Mouse (Mus musculus) liver, embryonic 14.5 days (tissue): ENCODE measurements at regions not wholly inside any gene's neighbourhood (a gene's known extent, or its start where the extent isn't known, plus 50 kb on each side); places are given as distances from the start of the nearest gene placed in this dataset.

Experiments
- CTCF ChIP-seq: IDR thresholded peaks from 2 replicates; pipeline ENCODE4 v1.5.1; 2016; ENCODE audit warnings: antibody characterized with exemption, low read depth, control low read depth
- EP300 ChIP-seq: IDR thresholded peaks from 2 replicates; pipeline ENCODE4 v1.6.1; 2016; ENCODE audit warnings: antibody characterized with exemption, low read depth

GRCm38 (mm10) chr1:94263313-94263712, 211.0 kb upstream of the Pdcd1 start:
- TF ChIP-seq CTCF (no peak), EP300 (no peak)
